Mouse (Mus musculus) embryonic facial prominence, embryonic 11.5 days (tissue): ENCODE data around the gene Prpf18. TPM values are rescaled to one million over a fixed set of nuclear protein-coding genes. Genes with fewer than 3 reads are reported as not detected.

Source experiments
- ATAC-seq: fragments of 200-750 bp; cut with Nextera tagmentation; replicated peaks from 2 replicates; pipeline ENCODE4 v1.8.0; 2017; ENCODE audit warnings: low read depth; ENCODE audit not compliant: insufficient number of reproducible peaks, low FRiP score, low TSS enrichment
- DNase-seq: peaks from one replicate; pipeline ENCODE4 v3.0.0-alpha.2; 2015; ENCODE audit warnings: low spot score
- H3K27ac ChIP-seq: fragments of 300-500 bp; sonication (generic); replicated peaks from 2 replicates; pipeline ENCODE4 v1.5.1; 2014; ENCODE audit warnings: mild to moderate bottlenecking, low read depth, low read length, control low read depth
- H3K27me3 ChIP-seq: fragments of 300-500 bp; sonication (generic); 2 replicates; pipeline ENCODE4 v1.6.1; 2014; ENCODE audit warnings: mild to moderate bottlenecking, low read length, moderate library complexity, mixed read lengths; ENCODE audit not compliant: control insufficient read depth, insufficient read depth
- H3K36me3 ChIP-seq: fragments of 300-500 bp; sonication (generic); replicated peaks from 2 replicates; pipeline ENCODE4 v1.6.1; 2014; ENCODE audit warnings: low read depth, mild to moderate bottlenecking, low read length, moderate library complexity, mixed read lengths; ENCODE audit not compliant: control insufficient read depth, insufficient read depth
- H3K4me1 ChIP-seq: fragments of 300-500 bp; sonication (generic); 2 replicates; pipeline ENCODE4 v1.6.1; 2014; ENCODE audit warnings: low read length, mixed read lengths; ENCODE audit not compliant: control insufficient read depth, insufficient read depth
- H3K4me2 ChIP-seq: fragments of 300-500 bp; sonication (generic); 2 replicates; pipeline ENCODE4 v1.6.1; 2014; ENCODE audit warnings: low read depth, mild to moderate bottlenecking, control low read depth, low read length, moderate library complexity
- H3K4me3 ChIP-seq: fragments of 300-500 bp; sonication (generic); 2 replicates; pipeline ENCODE4 v1.5.1; 2014; ENCODE audit warnings: low read depth, low read length, control low read depth
- H3K9ac ChIP-seq: fragments of 300-500 bp; sonication (generic); replicated peaks from 2 replicates; pipeline ENCODE4 v1.6.1; 2014; ENCODE audit warnings: mild to moderate bottlenecking, control low read depth, low read length
- H3K9me3 ChIP-seq: fragments of 300-500 bp; sonication (generic); replicated peaks from 2 replicates; pipeline ENCODE4 v1.6.1; 2016; ENCODE audit warnings: mild to moderate bottlenecking, low read length, inconsistent platforms, mixed read lengths; ENCODE audit not compliant: control insufficient read depth
- WGBS: fragments of 180-500 bp; shearing (Covaris S2); extraction: QIAGEN DNeasy Blood & Tissue Kit; methylation state at CpG from one replicate; pipeline ENCODE4 v1.1.7; 2014; 5-methylcytosine and 5-hydroxymethylcytosine counted together
- polyA plus RNA-seq: library from polyadenylated mRNA; unstranded; fragments of >200 nt; fragmentation: Nextera tagmentation; extraction: Ambion mirVana; gene quantifications from 2 replicates; pipeline ENCODE4 v1.2.1, GENCODE M21; 2014

The Prpf18 gene
- polyA plus RNA-seq, 1 experiment from 2014 or later, result 37.7 TPM

- no peaks in the 10 kb centered on the region for H3K27me3 ChIP-seq
- no peak overlapping the region for H3K4me2 ChIP-seq
- no peak overlapping the region for H3K4me3 ChIP-seq
- no peak overlapping the region for H3K9ac ChIP-seq
- no peaks in the 10 kb centered on the region for H3K4me1 ChIP-seq
- ATAC-seq (no peak), DNase-seq (no peak)
- no peak overlapping the region for H3K27ac ChIP-seq
- H3K36me3 ChIP-seq, result peaks cover 27% of the 10 kb centered on the region
- 84% methylated on average over 3 of the region's 3 CpGs for WGBS
- H3K9me3 ChIP-seq, result no peaks in the 10 kb centered on the region
These were observed 58.0 kb downstream of the Prpf18 start for GRCm38 (mm10) chr2:4593878-4594387.

DNA sequence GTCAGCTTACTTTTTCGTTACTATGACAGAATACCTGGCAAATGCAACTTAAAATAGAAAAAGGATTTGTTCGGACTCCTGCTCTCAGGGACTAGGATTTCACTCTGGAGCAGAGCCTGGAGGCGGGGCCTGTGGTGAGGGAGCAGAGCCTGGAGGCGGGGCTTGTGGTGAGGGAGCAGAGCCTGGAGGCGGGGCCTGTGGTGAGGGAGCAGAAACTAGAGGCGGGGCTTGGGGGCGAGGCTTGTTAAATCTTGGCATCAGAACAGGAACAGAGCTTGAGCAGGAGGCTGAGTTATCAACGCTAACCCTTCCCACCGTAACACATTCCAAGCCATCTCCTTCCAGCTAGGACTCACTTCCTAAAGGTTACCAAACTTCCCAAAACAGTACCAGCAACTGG, 58.5 kb downstream of the Prpf18 start:
- H3K27me3 ChIP-seq, result no peaks in the 10 kb centered on the region
- WGBS, result 40% methylated on average over 9 of the region's 9 CpGs
- no peak; the same call in 1 of the 2 replicates for ATAC-seq
- peak; percentile 59 for DNase-seq
- no peak overlapping the region for H3K4me2 ChIP-seq
- H3K9me3 ChIP-seq, result no peaks in the 10 kb centered on the region
- H3K4me1 ChIP-seq, result no peaks in the 10 kb centered on the region
- no peak overlapping the region for H3K4me3 ChIP-seq
- no peak overlapping the region for H3K27ac ChIP-seq
- H3K36me3 ChIP-seq, result peaks cover 27% of the 10 kb centered on the region
- no peak overlapping the region for H3K9ac ChIP-seq

DNA sequence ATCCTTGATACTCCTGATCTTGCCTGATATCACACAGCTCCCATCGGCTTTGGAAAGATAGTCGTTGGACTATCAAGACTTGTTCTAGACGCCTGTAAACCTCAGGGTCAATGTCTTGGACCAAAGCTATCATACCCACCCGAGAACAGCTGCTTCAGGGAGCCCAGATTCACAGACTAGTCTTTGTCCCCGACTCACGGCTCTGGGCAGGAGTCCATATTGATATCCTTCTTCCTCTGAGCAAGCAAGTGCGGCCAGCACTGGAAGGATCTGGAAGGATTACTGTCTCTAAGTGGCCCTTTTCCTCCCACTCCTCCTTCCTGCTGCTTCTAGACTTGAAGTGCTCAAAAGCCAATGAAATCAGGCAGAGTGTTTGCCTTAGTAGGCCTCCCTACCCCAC, 59.2 kb downstream of the Prpf18 start:
- Histone ChIP-seq H3K4me1 (no peaks in the 10 kb centered on the region), H3K27ac (no peak overlapping the region), H3K36me3 (peaks cover 27% of the 10 kb centered on the region), H3K9me3 (no peaks in the 10 kb centered on the region), H3K9ac (no peak overlapping the region), H3K4me2 (no peak overlapping the region), H3K27me3 (no peaks in the 10 kb centered on the region), H3K4me3 (no peak overlapping the region)
- DNase-seq (no peak), ATAC-seq (no peak)
- 91% methylated on average over 7 of the region's 7 CpGs for WGBS

GRCm38 (mm10) chr2:4591647-4592046, 60.3 kb downstream of the Prpf18 start:
- Histone ChIP-seq H3K36me3 (peaks cover 27% of the 10 kb centered on the region), H3K4me1 (no peaks in the 10 kb centered on the region; the same call in 1 of the 2 replicates), H3K4me2 (no peak overlapping the region), H3K27ac (no peak overlapping the region), H3K27me3 (no peaks in the 10 kb centered on the region), H3K9ac (no peak overlapping the region), H3K4me3 (no peak overlapping the region), H3K9me3 (no peaks in the 10 kb centered on the region)
- no peak for ATAC-seq
- DNase-seq, result no peak
- WGBS, result 80% methylated on average over 3 of the region's 3 CpGs

- DNase-seq (peak; percentile 94), ATAC-seq (peak; percentile 92)
- H3K27me3 ChIP-seq, result no peaks in the 10 kb centered on the region
- H3K27ac ChIP-seq, result peak overlapping the region; percentile 80
- no peak overlapping the region for H3K4me3 ChIP-seq
- no peaks in the 10 kb centered on the region for H3K9me3 ChIP-seq
- no peak overlapping the region for H3K9ac ChIP-seq
- WGBS, result 24% methylated on average over 13 of the region's 13 CpGs
- no peak overlapping the region for H3K4me2 ChIP-seq
- H3K36me3 ChIP-seq, result peaks cover 17% of the 10 kb centered on the region
- no peaks in the 10 kb centered on the region; the same call in 1 of the 2 replicates for H3K4me1 ChIP-seq
These were observed 64.1 kb downstream of the Prpf18 start for GRCm38 (mm10) chr2:4587685-4588409.

- no peaks in the 10 kb centered on the region for H3K27me3 ChIP-seq
- no peak overlapping the region for H3K4me3 ChIP-seq
- ATAC-seq (no peak), DNase-seq (peak; percentile 58)
- no peak overlapping the region for H3K9ac ChIP-seq
- no peak overlapping the region for H3K4me2 ChIP-seq
- H3K27ac ChIP-seq, result peak overlapping the region; percentile 73; the same call in 1 of the 2 replicates
- no peaks in the 10 kb centered on the region; the same call in 1 of the 2 replicates for H3K4me1 ChIP-seq
- WGBS, result 40% methylated on average over 11 of the region's 11 CpGs
- no peaks in the 10 kb centered on the region for H3K9me3 ChIP-seq
- peaks cover 6% of the 10 kb centered on the region for H3K36me3 ChIP-seq
These were observed 65.7 kb downstream of the Prpf18 start for GRCm38 (mm10) chr2:4586245-4586644.

DNA sequence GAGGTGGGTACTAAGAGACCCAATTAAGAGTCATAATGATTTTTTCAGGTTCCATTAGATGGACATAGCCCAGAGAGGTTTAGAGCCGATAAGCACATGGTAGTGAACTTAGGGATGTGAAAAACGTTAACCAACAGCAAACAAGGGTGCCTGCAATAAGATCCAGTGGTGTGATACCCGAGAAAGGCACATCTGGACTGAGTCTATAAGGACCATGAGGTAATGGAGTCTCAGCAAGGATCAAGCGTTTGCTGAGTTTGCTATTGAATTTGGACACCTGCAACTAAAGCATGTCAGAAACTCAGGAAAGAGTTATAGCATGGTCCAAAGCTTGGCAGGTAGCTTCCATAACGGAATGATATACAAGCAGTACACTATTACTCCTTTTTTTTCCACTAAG, 67.7 kb downstream of the Prpf18 start:
- WGBS, result 46% methylated on average over 5 of the region's 5 CpGs
- peak; percentile 65 for DNase-seq
- H3K4me1 ChIP-seq, result no peaks in the 10 kb centered on the region; the same call in 1 of the 2 replicates
- H3K4me2 ChIP-seq, result no peak overlapping the region
- H3K27ac ChIP-seq, result no peak overlapping the region
- no peaks in the 10 kb centered on the region for H3K9me3 ChIP-seq
- H3K27me3 ChIP-seq, result no peaks in the 10 kb centered on the region
- no peak overlapping the region for H3K4me3 ChIP-seq
- H3K9ac ChIP-seq, result no peak overlapping the region
- no peak for ATAC-seq
- no peaks in the 10 kb centered on the region; the same call in 1 of the 2 replicates for H3K36me3 ChIP-seq

DNA sequence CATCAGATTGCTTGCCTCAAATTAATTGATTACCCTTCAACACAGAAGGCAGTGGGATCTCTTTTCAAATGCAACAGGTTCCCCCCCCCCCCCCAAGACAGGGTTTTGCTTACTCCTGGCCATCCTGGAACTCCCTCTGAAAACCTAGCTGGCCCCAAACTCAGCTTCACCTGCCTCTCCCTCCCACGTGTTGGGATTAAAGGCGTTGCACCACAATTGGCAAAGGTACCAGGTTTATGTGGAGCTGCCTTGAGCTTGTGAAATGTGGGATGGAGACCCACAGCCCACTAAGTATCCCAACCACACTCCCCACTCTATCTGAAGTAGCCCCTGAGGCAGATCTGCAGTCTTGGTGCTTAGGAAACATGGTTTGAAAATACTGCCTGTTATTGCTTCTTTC, 69.0 kb downstream of the Prpf18 start:
- no peak overlapping the region for H3K9ac ChIP-seq
- WGBS, result 78% methylated on average over 2 of the region's 2 CpGs
- peaks cover 4% of the 10 kb centered on the region for H3K36me3 ChIP-seq
- H3K9me3 ChIP-seq, result no peaks in the 10 kb centered on the region
- no peak overlapping the region for H3K4me3 ChIP-seq
- H3K4me1 ChIP-seq, result no peaks in the 10 kb centered on the region; the same call in 1 of the 2 replicates
- DNase-seq (no peak), ATAC-seq (no peak)
- 0 out of 2 replicates have a peak overlapping the region, but pooled peaks have one; percentile 16 for H3K27ac ChIP-seq
- no peak overlapping the region for H3K4me2 ChIP-seq
- H3K27me3 ChIP-seq, result no peaks in the 10 kb centered on the region
